Mouse (Mus musculus): ENCODE measurements around the gene Spire2.

DNA sequence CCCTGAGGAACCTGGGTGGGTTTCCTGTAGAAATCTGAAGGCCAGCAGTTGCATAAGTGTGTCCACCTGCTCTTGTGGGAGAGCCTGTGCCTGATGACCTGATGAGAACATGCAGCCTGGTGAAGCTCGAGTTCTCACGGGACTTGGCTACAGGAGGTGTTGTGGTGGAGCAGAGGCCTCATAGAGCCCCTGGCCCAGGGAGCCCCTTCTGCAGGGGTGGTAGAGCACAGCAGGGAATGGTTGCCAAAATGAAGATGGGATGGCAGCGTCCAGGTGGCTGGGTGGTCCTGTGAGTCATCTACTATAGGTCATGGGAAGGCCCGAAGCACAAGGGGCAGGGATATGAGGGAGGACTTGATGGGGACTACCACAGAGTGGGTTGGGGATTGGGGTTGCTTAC is 49.2 kb downstream of the Spire2 start:
- no peak for TF ChIP-seq CTCF (IDR thresholded peaks at IDR 0.05; ENCODE audit: extremely low read depth, insufficient read length, insufficient replicate concordance, low read depth, low read length)
- TF ChIP-seq POLR2A (IDR thresholded peaks at IDR 0.05; ENCODE audit: low read depth, low read length) = no peak
